Mouse (Mus musculus) urinary bladder, postnatal 36 days (tissue): ENCODE measurements around the gene Apool.

ENCODE experiments used
- DNase-seq, 2 experiments: peaks; one replicate each; pipeline ENCODE4 v3.0.0; 2022; ENCODE audit warnings: low spot score in 2 of 2, mixed read lengths in 1 of 2

Gene Apool

DNA sequence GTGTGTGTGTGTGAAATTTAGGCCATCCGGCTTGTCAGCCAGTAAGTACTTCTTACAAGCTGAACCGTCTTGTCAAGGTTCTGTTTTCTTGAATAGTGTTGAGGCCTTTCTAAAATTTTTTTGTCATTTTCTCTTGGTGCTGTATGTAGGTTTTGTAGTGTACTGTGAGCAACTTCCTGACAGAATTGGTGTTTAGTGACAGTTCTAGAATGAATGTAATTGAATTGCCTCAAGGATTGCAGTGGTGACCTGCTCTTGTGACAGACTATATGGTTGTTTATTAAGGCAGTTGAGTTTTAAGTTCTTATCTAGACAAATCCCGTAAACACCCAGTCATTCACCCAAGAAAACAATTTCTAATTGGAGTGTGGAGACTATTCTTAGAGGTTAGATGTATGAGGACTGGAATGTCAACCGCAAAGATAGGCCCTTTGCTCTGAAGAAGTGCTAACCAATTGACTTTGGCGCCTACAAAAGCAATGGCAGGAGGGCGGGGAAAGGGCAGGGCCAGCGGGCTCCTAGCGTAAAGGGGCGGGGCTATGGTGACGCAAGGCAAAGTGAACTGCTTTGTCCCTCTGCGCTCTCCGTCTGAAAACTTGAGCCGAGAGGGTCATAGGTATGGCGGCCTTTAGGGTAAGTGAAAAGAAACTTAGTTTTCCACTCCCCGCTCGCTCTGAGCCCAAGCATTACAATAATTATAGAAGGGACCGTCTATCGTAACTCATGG lies at the start of gene Apool:
Apool (plus strand) TSS at position 531 of the 727 bp plus-strand sequence.
- DNase-seq = peak; percentile 79 to 85

DNA sequence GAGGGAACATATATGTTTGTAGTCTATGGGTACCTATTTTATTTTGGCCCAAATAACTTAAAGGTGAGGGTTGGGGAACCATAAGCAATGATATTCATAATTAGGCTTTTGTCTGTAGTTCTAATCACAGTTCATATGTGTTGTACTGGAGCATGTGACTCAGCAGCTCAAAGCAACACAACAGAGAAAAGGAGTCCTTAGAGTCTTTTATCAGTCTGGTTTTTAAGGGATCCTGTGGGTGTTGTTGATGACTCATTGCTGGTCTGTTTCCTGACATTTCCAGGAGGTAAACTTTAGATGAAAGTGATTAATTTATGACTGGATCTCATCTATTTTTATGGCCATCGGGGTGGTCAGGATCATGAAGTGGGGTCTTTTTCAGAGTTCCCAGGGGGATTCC lies 37.6 kb upstream of the Apool start:
- no peak for DNase-seq

DNA sequence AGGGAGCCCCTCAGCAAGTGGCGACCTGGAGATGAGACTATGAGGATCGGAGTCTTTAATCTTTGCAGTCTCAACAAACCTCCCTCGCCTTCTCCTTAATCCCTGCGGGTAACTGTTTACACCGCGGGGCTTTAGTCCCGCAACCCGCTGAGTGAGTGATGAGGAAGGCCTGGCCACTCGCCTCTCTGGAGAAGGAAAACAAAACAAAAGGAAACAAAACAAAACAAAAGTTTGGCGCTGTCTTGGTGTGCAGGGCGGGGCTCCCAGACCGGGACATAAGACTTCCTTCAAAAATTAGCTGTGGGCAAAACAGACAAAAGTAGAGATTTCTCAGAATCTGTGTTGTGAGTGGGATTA lies 375 bp downstream of the Apool start:
- no peak for DNase-seq

DNA sequence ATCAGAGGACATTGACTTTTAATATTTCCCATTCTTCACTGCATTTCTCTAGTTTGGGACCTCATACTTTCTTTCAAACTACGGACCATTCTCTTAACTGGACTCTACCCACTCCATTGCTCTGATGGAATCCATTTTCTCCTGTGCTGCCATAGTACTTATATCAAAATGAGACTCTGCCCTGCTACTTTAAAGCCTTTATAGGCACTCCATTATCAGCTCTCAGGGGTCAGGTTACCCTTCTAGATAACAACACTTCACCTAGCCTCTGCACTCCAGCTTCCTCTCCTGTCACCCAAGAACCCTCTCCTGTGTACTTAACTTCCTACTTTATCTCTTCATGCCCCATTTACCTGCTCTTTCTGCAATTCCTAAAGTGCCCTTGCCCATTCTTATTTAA lies 960 bp downstream of the Apool start:
- DNase-seq = no peak

DNA sequence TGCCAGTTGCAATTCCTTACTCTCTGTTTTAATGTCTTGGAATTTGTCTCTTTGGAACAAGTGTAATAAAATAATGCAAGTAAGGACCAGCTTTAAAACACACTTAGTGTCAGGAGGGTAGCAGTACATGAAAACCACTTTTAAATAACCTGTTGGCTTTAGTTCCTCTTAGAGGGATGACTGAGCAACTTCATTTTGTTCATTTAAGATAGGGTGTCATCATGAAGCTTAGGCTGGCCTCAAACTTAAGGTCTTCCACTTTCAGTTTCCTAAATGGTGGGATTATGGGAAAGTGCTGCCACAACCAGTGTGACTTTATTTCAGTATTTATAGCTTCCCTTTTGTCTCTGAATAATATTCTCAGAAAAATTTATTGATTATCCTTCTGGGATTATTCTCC lies 9.1 kb downstream of the Apool start:
- no peak for DNase-seq

DNA sequence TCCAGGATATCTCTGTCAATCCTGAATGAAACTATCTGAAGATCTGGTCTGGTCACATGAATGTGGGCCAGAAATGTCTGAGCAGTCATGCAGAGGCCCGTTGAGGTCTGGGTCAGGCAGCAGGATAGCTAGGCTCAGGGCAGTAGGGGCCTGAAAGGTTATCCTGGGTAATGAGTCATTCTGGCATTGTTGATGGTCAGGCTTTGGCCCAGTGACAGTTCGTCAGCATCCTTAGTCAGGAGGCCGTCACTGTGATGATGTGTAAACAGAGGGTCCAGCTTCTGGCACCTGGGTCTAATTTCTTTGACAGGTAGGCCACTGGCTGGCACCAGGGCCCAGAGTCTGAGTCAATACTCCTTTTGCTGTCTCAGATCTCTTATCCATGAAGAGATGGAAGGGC lies 28.4 kb downstream of the Apool start:
- DNase-seq = no peak

DNA sequence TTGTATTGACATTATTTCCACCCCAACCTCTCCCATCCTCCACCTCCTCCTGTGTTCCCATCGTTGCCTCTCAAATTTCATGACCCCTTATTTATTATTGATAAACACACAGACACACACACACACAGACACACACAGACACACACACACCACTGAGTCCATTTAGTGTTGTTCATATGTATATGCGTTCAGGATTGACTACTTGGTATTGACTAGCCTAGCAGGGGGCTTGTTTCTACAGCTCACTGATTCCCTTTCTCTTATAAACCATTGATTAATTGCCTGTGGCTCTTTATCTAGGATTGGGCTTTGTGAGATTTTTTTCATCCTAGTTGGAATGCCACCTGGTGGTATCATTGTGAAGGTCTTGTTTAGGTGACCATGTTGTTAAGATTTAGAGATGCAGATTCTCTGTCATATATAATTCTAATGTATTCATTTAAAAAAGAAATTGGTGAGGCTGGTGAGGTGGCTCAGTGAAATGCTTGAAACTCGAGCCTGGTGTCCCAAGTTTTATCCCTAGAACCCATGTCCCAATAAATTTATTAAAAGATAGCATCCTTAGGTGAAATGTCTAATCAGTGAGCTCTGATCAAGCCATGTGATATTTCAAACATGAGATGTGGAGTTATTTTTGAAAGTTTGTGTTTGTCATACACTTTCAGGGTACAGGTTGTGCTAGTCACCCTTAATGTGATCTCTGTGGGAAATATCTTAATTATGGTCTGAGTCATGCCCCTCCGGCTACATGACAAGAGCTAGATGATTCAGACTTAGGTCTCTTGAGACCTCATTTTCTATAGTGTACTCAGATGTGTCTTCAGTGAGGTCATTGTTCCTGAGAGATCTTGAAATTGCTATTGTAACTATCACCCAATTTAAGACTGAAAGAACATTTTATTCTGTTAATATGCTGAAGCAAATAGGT lies 36.6 kb downstream of the Apool start:
- DNase-seq = no peak

DNA sequence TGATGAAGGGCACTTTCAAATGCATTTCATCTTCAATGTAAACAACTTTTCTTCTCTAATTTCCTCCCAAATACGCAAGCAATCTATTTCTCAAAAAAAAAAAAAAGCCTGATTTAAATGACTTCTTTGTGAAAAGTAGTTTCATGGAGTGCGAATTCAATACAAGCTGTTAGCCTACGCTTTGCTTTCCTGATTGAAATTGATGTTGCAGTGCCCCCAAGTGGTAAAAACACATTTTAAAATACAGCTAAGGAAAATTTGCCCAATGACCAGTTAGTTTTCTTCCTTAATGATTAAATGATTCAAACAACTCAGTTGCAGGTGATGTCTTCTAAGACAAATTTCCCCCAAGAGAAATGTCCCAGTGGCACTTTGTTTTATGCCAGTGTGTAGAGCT lies 37.3 kb downstream of the Apool start:
- no peak for DNase-seq

DNA sequence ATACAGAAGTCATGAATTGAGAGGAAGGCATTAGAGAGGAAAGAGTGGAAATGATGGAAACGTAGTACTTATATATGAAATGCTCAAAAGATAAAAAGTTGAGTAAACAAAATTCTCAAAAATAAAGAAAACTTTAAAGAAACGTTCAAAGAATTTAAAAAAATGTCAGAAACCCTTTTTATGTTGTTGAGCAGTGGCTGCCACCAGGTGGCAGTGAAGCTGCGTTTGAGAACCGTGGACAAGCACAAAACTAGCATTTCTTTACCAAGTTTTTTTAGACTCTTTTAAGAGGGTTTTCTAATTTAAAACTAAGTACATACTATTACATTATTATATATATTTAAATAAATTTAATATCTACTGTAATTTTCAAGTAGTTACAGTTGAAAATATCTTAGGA lies 57.3 kb downstream of the Apool start:
- no peak for DNase-seq

DNA sequence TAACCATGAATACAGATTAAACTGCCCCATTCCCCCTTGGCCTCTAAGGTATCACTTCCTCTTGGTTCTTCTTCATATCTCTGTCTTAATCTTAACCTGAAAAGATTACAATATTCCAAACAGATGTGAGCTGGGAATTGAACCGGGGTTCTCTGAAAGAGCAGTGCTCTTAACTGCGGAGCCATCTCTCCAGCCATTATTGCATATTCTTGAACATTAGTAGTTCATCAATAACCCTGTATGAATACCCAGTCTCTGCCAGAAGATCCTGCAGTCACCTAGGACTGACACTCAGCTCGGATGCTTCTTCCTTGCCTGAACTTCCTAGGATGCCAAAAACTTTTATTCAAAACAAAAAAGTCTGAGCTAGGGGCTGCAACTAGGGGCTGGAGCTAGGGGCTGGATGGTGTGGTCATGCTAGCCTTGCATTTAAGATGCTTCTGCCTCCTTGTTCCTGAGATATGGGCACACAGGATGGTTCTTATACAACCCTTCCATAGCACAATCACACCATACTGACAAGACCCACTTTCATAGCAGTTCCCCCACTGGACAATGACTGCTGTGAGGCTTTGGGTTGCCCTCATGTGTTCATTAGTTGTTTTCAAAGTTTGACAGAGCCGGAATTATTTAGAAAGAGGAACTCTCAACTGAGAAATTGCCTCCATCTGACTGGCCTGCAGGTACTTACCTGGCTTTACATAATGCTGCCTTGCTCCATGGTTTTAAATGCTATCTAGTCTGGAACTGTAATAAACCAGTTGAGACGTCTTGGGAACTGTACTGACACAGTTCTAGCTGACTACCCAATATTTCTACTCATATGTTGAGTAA lies 59.7 kb downstream of the Apool start:
- DNase-seq = peak; percentile 21 to 49

DNA sequence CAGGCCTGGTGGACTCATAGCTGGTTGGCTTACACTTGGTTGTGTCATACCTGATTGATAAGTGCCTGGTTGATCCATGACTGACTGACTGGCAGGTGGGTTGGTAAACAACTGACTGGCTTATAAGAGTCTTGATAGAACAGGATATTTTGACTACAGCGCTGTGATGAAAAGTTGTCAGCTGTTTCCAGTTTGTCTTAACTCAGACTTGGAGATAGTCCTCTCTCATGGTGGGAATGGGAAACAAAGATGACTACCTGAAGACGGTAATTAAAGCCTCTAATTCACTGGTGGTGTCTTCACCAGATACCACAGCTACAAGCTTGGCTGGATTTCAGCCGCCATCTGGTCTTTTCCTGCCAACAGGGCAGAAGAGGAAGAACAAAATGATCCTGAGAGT lies 95.5 kb downstream of the Apool start, which contains the start of gene Satl1:
Satl1 (minus strand) TSS at position 101 of the 400 bp plus-strand sequence.
- DNase-seq = no peak

DNA sequence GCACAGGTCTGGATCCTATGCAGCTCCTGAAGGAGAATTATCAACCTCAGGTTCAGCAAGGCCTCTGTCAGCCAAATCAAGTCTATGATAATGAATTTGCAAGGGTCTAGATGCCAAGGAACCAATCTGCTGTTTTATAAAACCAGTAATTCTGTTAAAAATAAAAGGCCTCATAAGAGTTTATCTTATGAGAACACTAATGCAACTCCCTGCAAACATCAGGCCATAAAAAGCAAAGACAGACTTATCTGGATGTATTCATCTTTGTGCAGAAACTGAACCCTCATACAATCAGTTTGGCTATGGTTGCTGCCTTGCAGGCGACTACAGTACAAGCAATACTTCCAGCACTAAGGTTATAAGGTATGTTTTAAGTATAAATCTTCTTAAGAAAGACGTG lies 101.2 kb downstream of the Apool start:
- no peak for DNase-seq
